Mouse (Mus musculus) myocyte (in vitro differentiated cells): Measurements from ENCODE around the gene Plxnb2.

ENCODE experiments used
- CEBPB ChIP-seq: IDR thresholded peaks from 2 replicates; pipeline ENCODE4 v1.6.1; 2011; ENCODE audit warnings: mild to moderate bottlenecking, moderate library complexity; ENCODE audit not compliant: poor library complexity, insufficient read depth, severe bottlenecking
- E2F4 ChIP-seq: IDR thresholded peaks from one replicate; pipeline ENCODE4 v1.6.1; 2011; ENCODE audit warnings: mild to moderate bottlenecking, control low read depth, moderate library complexity; ENCODE audit not compliant: insufficient read depth
- MAX ChIP-seq: IDR thresholded peaks from one replicate; pipeline ENCODE4 v1.6.1; 2011; ENCODE audit warnings: low read depth, mild to moderate bottlenecking, control low read depth
- MYOD1 ChIP-seq, 3 experiments: IDR thresholded peaks; one replicate each; pipeline ENCODE4 v1.6.1; 2011; ENCODE audit warnings: control low read depth in 2 of 3, low read depth in 2 of 3, mild to moderate bottlenecking in 2 of 3, moderate library complexity in 1 of 3; ENCODE audit not compliant: insufficient read length in 2 of 3, control insufficient read depth in 1 of 3
- MYOG ChIP-seq, 3 experiments: IDR thresholded peaks; one replicate each; pipeline ENCODE4 v1.6.1; 2011; ENCODE audit warnings: control low read depth in 2 of 3, low read depth in 2 of 3, mild to moderate bottlenecking in 2 of 3; ENCODE audit not compliant: insufficient read length in 2 of 3, control insufficient read depth in 1 of 3, insufficient read depth in 1 of 3
- POLR2A ChIP-seq: IDR thresholded peaks from one replicate; pipeline ENCODE4 v1.6.1; 2011; ENCODE audit warnings: low read depth, mild to moderate bottlenecking, control low read depth, moderate library complexity; ENCODE audit not compliant: insufficient read length
- POLR2AphosphoS2 ChIP-seq: IDR thresholded peaks from one replicate; pipeline ENCODE4 v1.6.1; 2011; ENCODE audit warnings: low read depth, control low read depth; ENCODE audit not compliant: insufficient read length
- REST ChIP-seq: IDR thresholded peaks from one replicate; pipeline ENCODE4 v1.6.1; 2011; ENCODE audit warnings: mild to moderate bottlenecking, control low read depth, moderate library complexity; ENCODE audit not compliant: insufficient read depth, insufficient read length
- SRF ChIP-seq: IDR thresholded peaks from one replicate; pipeline ENCODE4 v1.6.1; 2011; ENCODE audit warnings: low read depth; ENCODE audit not compliant: control insufficient read depth, insufficient read length
- TCF12 ChIP-seq: IDR thresholded peaks from one replicate; pipeline ENCODE4 v1.6.1; 2011; ENCODE audit warnings: mild to moderate bottlenecking, control low read depth; ENCODE audit not compliant: poor library complexity, insufficient read depth, severe bottlenecking
- TCF3 ChIP-seq: IDR thresholded peaks from one replicate; pipeline ENCODE4 v1.6.1; 2011; ENCODE audit warnings: low read depth, control low read depth; ENCODE audit not compliant: insufficient read length
- USF1 ChIP-seq: IDR thresholded peaks from one replicate; pipeline ENCODE4 v1.6.1; 2011; ENCODE audit warnings: low read depth, mild to moderate bottlenecking, control low read depth, moderate library complexity

- TF ChIP-seq REST = no peak
- TF ChIP-seq POLR2A = peak; percentile 55
- no peak for TF ChIP-seq TCF3
- no peak for TF ChIP-seq TCF12
- no peak for TF ChIP-seq CEBPB
- no peak for TF ChIP-seq USF1
- peak in 1 of 3 experiments; percentile 1 for TF ChIP-seq MYOG (IDR thresholded peaks at IDR 0.05; ENCODE audit: control insufficient read depth in 1 of 3, insufficient read depth in 1 of 3, insufficient read length in 2 of 3, low read depth in 2 of 3)
- TF ChIP-seq MAX = no peak
- TF ChIP-seq POLR2AphosphoS2 = no peak
- TF ChIP-seq E2F4 = no peak
- TF ChIP-seq MYOD1 (IDR thresholded peaks at IDR 0.05; ENCODE audit: control insufficient read depth in 1 of 3, insufficient read length in 2 of 3, low read depth in 2 of 3) = no peak
- TF ChIP-seq SRF = no peak
Measured at GRCm38 (mm10) chr15:89149271-89150040, 31.1 kb downstream of the Plxnb2 start, which contains the start of gene Mapk11.
